In the genomic region with DNA sequence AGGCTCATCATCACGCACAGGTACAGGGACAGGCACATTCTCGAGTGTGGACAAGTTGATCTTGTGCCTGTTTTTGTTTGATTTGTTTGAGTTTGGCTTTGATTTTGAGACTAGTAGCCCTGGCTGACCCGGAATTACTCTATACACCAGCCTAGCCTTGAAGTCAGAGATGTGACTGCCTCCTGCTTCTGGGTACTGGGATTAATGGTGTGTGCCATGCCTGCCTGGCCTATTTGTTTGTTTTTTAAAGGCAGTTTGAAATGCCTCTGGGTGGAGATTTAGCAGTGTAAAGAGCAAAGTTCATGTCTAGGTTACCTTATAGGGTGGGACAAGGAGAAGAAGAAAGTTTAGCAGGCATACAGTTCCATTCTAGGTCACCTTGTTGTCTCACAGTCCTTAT, we compare ENCODE assay signal across 24 mouse cellular contexts. TPM values are rescaled to one million over a fixed set of nuclear protein-coding genes. Genes with fewer than 3 reads are reported as not detected.
A peak's percentile ranks its signal among the peaks of the same experiment; 100 is the strongest.
DNase-seq lines count a peak whose midpoint lies in the region; ATAC-seq and TF ChIP-seq lines count a peak whose summit lies in the region.
"Had no signal": no experiment of that assay in that cellular context is flagged by ENCODE, and none has a peak within 500 bp of the region (broad histone marks: within the 10 kb centered on the region; RNA-seq: fewer than 3 reads in every experiment).

No protein-coding gene starts in this region.

- no peak for TF ChIP-seq POLR2A in kidney, adult 2 months (IDR thresholded peaks at IDR 0.05; ENCODE audit: low read depth, low read length)

- peak; percentile 8 for DNase-seq in kidney, adult 2 months
- no peak for DNase-seq in kidney, postnatal 36 days
- no peak for DNase-seq in kidney, adult 11 months
- peak; percentile 35 for DNase-seq in kidney, postnatal 0 days (ENCODE audit: low spot score)
- DNase-seq in kidney, postnatal 25 days = no peak
- DNase-seq: adrenal gland, adult 8-10 months; adrenal gland, postnatal 14 days; adrenal gland, postnatal 36 days; B cell, adult 2 months; cerebellum, adult 11-12 months; cerebellum, adult 2 months; cerebellum, adult 9-10 months; cerebellum, postnatal 10 days; cerebellum, postnatal 25 days had no signal

- 58% methylated on average over 3 of the region's 3 CpGs for WGBS in kidney, adult 2 months
- 58% methylated on average over 3 of the region's 3 CpGs for WGBS in kidney, embryonic 15.5 days
- 47% methylated on average over 3 of the region's 3 CpGs for WGBS in kidney, postnatal 0 days

- no peak overlapping the region for H3K4me2 ChIP-seq in kidney, embryonic 15.5 days
- no peak overlapping the region for H3K4me2 ChIP-seq in kidney, postnatal 0 days (ENCODE audit: low read length)
- H3K4me2 ChIP-seq: embryonic facial prominence, embryonic 12.5 days; forebrain, embryonic 13.5 days; forebrain, embryonic 15.5 days had no signal

- H3K9ac ChIP-seq in kidney, embryonic 15.5 days = no peak overlapping the region
- no peak overlapping the region for H3K9ac ChIP-seq in kidney, postnatal 0 days (ENCODE audit: low read depth, low read length)
- H3K9ac ChIP-seq: embryonic facial prominence, embryonic 12.5 days; forebrain, embryonic 13.5 days; forebrain, embryonic 15.5 days had no signal

- no peaks in the 10 kb centered on the region for H3K4me1 ChIP-seq in kidney, adult 2 months (ENCODE audit: control insufficient read depth, insufficient read depth, low read length)
- H3K4me1 ChIP-seq in kidney, embryonic 15.5 days = 0 out of 2 replicates have a peak, but pooled peaks cover 2% of the 10 kb centered on the region
- H3K4me1 ChIP-seq in kidney, postnatal 0 days (replicated peaks; ENCODE audit: insufficient read depth, low read length) = no peaks in the 10 kb centered on the region
- H3K4me1 ChIP-seq: embryonic facial prominence, embryonic 10.5 days; embryonic facial prominence, embryonic 12.5 days; forebrain, embryonic 13.5 days; forebrain, embryonic 15.5 days had no signal

- no peak overlapping the region for H3K4me3 ChIP-seq in kidney, adult 2 months (ENCODE audit: insufficient read depth, low read depth, low read length)
- no peak overlapping the region for H3K4me3 ChIP-seq in kidney, embryonic 15.5 days (replicated peaks)
- H3K4me3 ChIP-seq in kidney, postnatal 0 days (replicated peaks; ENCODE audit: low read depth, low read length) = no peak overlapping the region
- H3K4me3 ChIP-seq: embryonic facial prominence, embryonic 10.5 days; embryonic facial prominence, embryonic 12.5 days; forebrain, embryonic 13.5 days; forebrain, embryonic 15.5 days had no signal

- H3K27ac ChIP-seq in kidney, adult 2 months (ENCODE audit: insufficient read depth, low read depth, low read length) = peak overlapping the region; percentile 31; the same call in 1 of the 2 replicates
- no peak overlapping the region for H3K27ac ChIP-seq in kidney, embryonic 15.5 days
- no peak overlapping the region for H3K27ac ChIP-seq in kidney, postnatal 0 days
- H3K27ac ChIP-seq: embryonic facial prominence, embryonic 10.5 days; embryonic facial prominence, embryonic 12.5 days; forebrain, embryonic 13.5 days; forebrain, embryonic 15.5 days had no signal

- ATAC-seq in kidney, embryonic 15.5 days (replicated peaks; ENCODE audit: low FRiP score) = peak; percentile 60; the same call in 1 of the 2 replicates
- no peak for ATAC-seq in kidney, postnatal 0 days (replicated peaks; ENCODE audit: low FRiP score, low read depth)
- ATAC-seq: activated CD4-positive, CD25-positive, alpha-beta regulatory T cell, adult 4 months; CD4-positive, CD25-positive, alpha-beta regulatory T cell, adult 4 months; forebrain, embryonic 13.5 days; forebrain, embryonic 15.5 days; Patski had no signal

- H3K36me3 ChIP-seq in kidney, adult 2 months (ENCODE audit: control insufficient read depth, insufficient read depth, low read length) = no peaks in the 10 kb centered on the region
- no peaks in the 10 kb centered on the region for H3K36me3 ChIP-seq in kidney, embryonic 15.5 days
- H3K36me3 ChIP-seq in kidney, postnatal 0 days (ENCODE audit: insufficient read depth, low read length) = no peaks in the 10 kb centered on the region
- H3K36me3 ChIP-seq: embryonic facial prominence, embryonic 10.5 days; embryonic facial prominence, embryonic 12.5 days; forebrain, embryonic 15.5 days; G1E had no signal

- H3K27me3 ChIP-seq in kidney, adult 2 months (replicated peaks; ENCODE audit: control insufficient read depth, insufficient read depth, low read length) = no peaks in the 10 kb centered on the region
- H3K27me3 ChIP-seq in kidney, embryonic 15.5 days = no peaks in the 10 kb centered on the region
- H3K27me3 ChIP-seq in kidney, postnatal 0 days (ENCODE audit: insufficient read depth, low read length) = no peaks in the 10 kb centered on the region
- H3K27me3 ChIP-seq: CH12.LX; embryonic facial prominence, embryonic 12.5 days; forebrain, embryonic 13.5 days; forebrain, embryonic 15.5 days had no signal

- no peak for TF ChIP-seq CTCF in kidney, adult 2 months (conservative IDR thresholded peaks at IDR 0.05; ENCODE audit: insufficient read depth, insufficient read length, low read depth, low read length)
- TF ChIP-seq CTCF in kidney, postnatal 0 days (IDR thresholded peaks at IDR 0.05; ENCODE audit: low read depth) = no peak

- H3K9me3 ChIP-seq in kidney, embryonic 15.5 days (replicated peaks) = 0 out of 2 replicates have a peak, but pooled peaks cover 3% of the 10 kb centered on the region
- H3K9me3 ChIP-seq in kidney, postnatal 0 days (replicated peaks; ENCODE audit: low read length) = no peaks in the 10 kb centered on the region
- H3K9me3 ChIP-seq: embryonic facial prominence, embryonic 10.5 days; embryonic facial prominence, embryonic 12.5 days; forebrain, embryonic 13.5 days; forebrain, embryonic 15.5 days; G1E had no signal

RNA-seq across cellular contexts. Expression of gene Zfand5, which starts 43.6 kb away (rescaled TPM):
- polyA plus RNA-seq in kidney, adult 2 months (2012; rRNA removed) = 8.7 and 17.4 TPM in 2 replicates
- 88.1 and 104 TPM in 2 replicates for polyA plus RNA-seq in kidney, embryonic 15.5 days (2015; fragmentation: Nextera tagmentation; extraction: Ambion mirVana)
- polyA plus RNA-seq in kidney, postnatal 0 days (2015; fragmentation: Nextera tagmentation; extraction: Ambion mirVana) = 117 and 120 TPM in 2 replicates

Comparison
In these comparisons a context has a peak if more than half of its experiments do, and no peak if none do; other contexts are left out.
1. DNase-seq: peak in kidney, adult 2 months (single experiment) and kidney, postnatal 0 days (single experiment); none in kidney, postnatal 36 days (0 of 2), kidney, adult 11 months (single experiment) and kidney, postnatal 25 days (0 of 2).